Mouse (Mus musculus) CH12.LX (cell line): ENCODE results near the gene C1qtnf9. TPM values are rescaled to one million over a fixed set of nuclear protein-coding genes. Genes with fewer than 3 reads are reported as not detected.

Source experiments
- DNase-seq: peaks from one replicate; pipeline ENCODE4 v3.0.0-alpha.2; 2013; ENCODE audit errors: extremely low read depth
- H3K27ac ChIP-seq: 2 replicates; pipeline ENCODE4 v1.5.1; 2012; ENCODE audit warnings: low read depth, mild to moderate bottlenecking, control low read depth, moderate library complexity; ENCODE audit not compliant: insufficient read depth
- H3K27me3 ChIP-seq: replicated peaks from 2 replicates; pipeline ENCODE3; 2012; ENCODE audit warnings: inconsistent platforms
- H3K36me3 ChIP-seq, 2 experiments: replicated peaks in 1 of 2; 2 replicates each; pipeline versions ENCODE3 to v1.6.1; 2012; ENCODE audit warnings: inconsistent platforms in 1 of 2, low read length in 1 of 2, mild to moderate bottlenecking in 1 of 2, mixed read lengths in 1 of 2, moderate library complexity in 1 of 2; ENCODE audit not compliant: control insufficient read depth in 1 of 2, insufficient read depth in 1 of 2
- H3K4me1 ChIP-seq, 2 experiments: 2 replicates each; pipeline ENCODE4 v1.6.1; 2012; ENCODE audit warnings: inconsistent platforms in 1 of 2, moderate library complexity in 1 of 2; ENCODE audit not compliant: insufficient read depth in 2 of 2, control insufficient read depth in 1 of 2
- H3K4me2 ChIP-seq: 2 replicates; pipeline ENCODE4 v1.6.1; 2012; ENCODE audit warnings: low read depth, mild to moderate bottlenecking, control low read depth; ENCODE audit not compliant: poor library complexity, insufficient read depth, severe bottlenecking
- H3K4me3 ChIP-seq, 3 experiments: fragments of 150-350 bp in 1 of 3; sonication (generic) in 1 of 3; replicated peaks in 1 of 3; 2 replicates each; pipeline versions ENCODE3 to v1.5.1; 2011 to 2012; ENCODE audit warnings: low read depth in 2 of 3, low read length in 2 of 3, mild to moderate bottlenecking in 2 of 3, moderate library complexity in 2 of 3, control low read depth in 1 of 3, improper control_type of control experiment in 1 of 3, inconsistent platforms in 1 of 3, mixed read lengths in 1 of 3; ENCODE audit not compliant: poor library complexity in 1 of 3
- H3K79me2 ChIP-seq: replicated peaks from 2 replicates; pipeline ENCODE4 v1.6.1; 2012; ENCODE audit warnings: mild to moderate bottlenecking, moderate library complexity; ENCODE audit not compliant: control insufficient read depth, poor library complexity, insufficient read depth, severe bottlenecking; ENCODE audit errors: extremely low read depth
- H3K9ac ChIP-seq: 2 replicates; pipeline ENCODE4 v1.6.1; 2012; ENCODE audit warnings: low read depth, mild to moderate bottlenecking, control low read depth, moderate library complexity; ENCODE audit not compliant: insufficient read depth
- H3K9me3 ChIP-seq: replicated peaks from 2 replicates; pipeline ENCODE3; 2012; ENCODE audit warnings: low read length, inconsistent platforms, mixed read lengths
- BHLHE40 ChIP-seq: IDR thresholded peaks from 2 replicates; pipeline ENCODE4 v1.6.1; 2011; ENCODE audit warnings: mild to moderate bottlenecking, low read depth, low read length, improper control_type of control experiment
- CHD1 ChIP-seq: IDR thresholded peaks from 2 replicates; pipeline ENCODE4 v1.6.1; 2012; ENCODE audit warnings: low read depth, low read length, improper control_type of control experiment, inconsistent platforms
- CHD2 ChIP-seq: IDR thresholded peaks from 2 replicates; pipeline ENCODE4 v1.6.1; 2011; ENCODE audit warnings: low read length, improper control_type of control experiment
- E2F4 ChIP-seq: IDR thresholded peaks from 2 replicates; pipeline ENCODE4 v1.6.1; 2011; ENCODE audit warnings: low read depth, low read length, improper control_type of control experiment; ENCODE audit not compliant: insufficient replicate concordance
- EP300 ChIP-seq: IDR thresholded peaks from 2 replicates; pipeline ENCODE4 v1.6.1; 2011; ENCODE audit warnings: low read length, improper control_type of control experiment
- JUN ChIP-seq: IDR thresholded peaks from 2 replicates; pipeline ENCODE4 v1.6.1; 2011; ENCODE audit warnings: low read depth, mild to moderate bottlenecking, low read length, improper control_type of control experiment, moderate library complexity; ENCODE audit not compliant: insufficient read depth
- JUND ChIP-seq: conservative IDR thresholded peaks from 2 replicates; pipeline ENCODE4 v1.6.1; 2011; ENCODE audit warnings: low read depth, low read length, improper control_type of control experiment
- KAT2A ChIP-seq: IDR thresholded peaks from 2 replicates; pipeline ENCODE4 v1.6.1; 2012; ENCODE audit warnings: low read length, improper control_type of control experiment, inconsistent platforms; ENCODE audit not compliant: insufficient replicate concordance
- MAZ ChIP-seq: IDR thresholded peaks from 2 replicates; pipeline ENCODE4 v1.6.1; 2012; ENCODE audit warnings: low read depth, mild to moderate bottlenecking, inconsistent platforms, low read length, improper control_type of control experiment, moderate library complexity
- MEF2A ChIP-seq: IDR thresholded peaks from 2 replicates; pipeline ENCODE4 v1.6.1; 2014; ENCODE audit warnings: low read depth, mild to moderate bottlenecking, inconsistent platforms, low read length, improper control_type of control experiment, borderline replicate concordance
- MYC ChIP-seq: IDR thresholded peaks from 2 replicates; pipeline ENCODE4 v1.6.1; 2011; ENCODE audit warnings: low read depth, mild to moderate bottlenecking, improper control_type of control experiment, low read length
- NELFE ChIP-seq: IDR thresholded peaks from 2 replicates; pipeline ENCODE4 v1.6.1; 2011; ENCODE audit warnings: low read depth, low read length, improper control_type of control experiment
- PAX5 ChIP-seq: IDR thresholded peaks from 2 replicates; pipeline ENCODE4 v1.6.1; 2012; ENCODE audit warnings: low read length, inconsistent platforms, mixed read lengths
- POLR2AphosphoS2 ChIP-seq: IDR thresholded peaks from 2 replicates; pipeline ENCODE4 v1.6.1; 2011; ENCODE audit warnings: low read depth, low read length, improper control_type of control experiment
- RAD21 ChIP-seq: IDR thresholded peaks from 2 replicates; pipeline ENCODE4 v1.6.1; 2011; ENCODE audit warnings: low read depth, mild to moderate bottlenecking, low read length, improper control_type of control experiment, moderate library complexity
- SIN3A ChIP-seq: IDR thresholded peaks from 2 replicates; pipeline ENCODE4 v1.6.1; 2012; ENCODE audit warnings: low read length, improper control_type of control experiment, inconsistent platforms
- TBP ChIP-seq: conservative IDR thresholded peaks from 2 replicates; pipeline ENCODE4 v1.6.1; 2011; ENCODE audit warnings: low read depth, low read length, improper control_type of control experiment
- UBTF ChIP-seq: IDR thresholded peaks from 2 replicates; pipeline ENCODE4 v1.6.1; 2012; ENCODE audit warnings: low read depth, mild to moderate bottlenecking, inconsistent platforms, low read length, improper control_type of control experiment, moderate library complexity
- USF1 ChIP-seq: IDR thresholded peaks from 2 replicates; pipeline ENCODE4 v1.6.1; 2014; ENCODE audit warnings: low read depth, mild to moderate bottlenecking, inconsistent platforms, low read length, improper control_type of control experiment
- USF2 ChIP-seq: conservative IDR thresholded peaks from 2 replicates; pipeline ENCODE4 v1.6.1; 2011; ENCODE audit warnings: low read depth, low read length, improper control_type of control experiment
- ZNF384 ChIP-seq: IDR thresholded peaks from 2 replicates; pipeline ENCODE4 v1.6.1; 2012; ENCODE audit warnings: low read depth, low read length, improper control_type of control experiment, inconsistent platforms
- dilution Hi-C: fragments of 300-500 bp; cut with MboI; formaldehyde crosslinking; loops from 2 replicates; pipeline ENCODE4 v1.14.3; 2020; ENCODE audit warnings: low sequenced_read_pairs; ENCODE audit not compliant: extremely low pct_unique_long_range_greater_than_20kb, extremely low pct_ligation_motif_present
- in situ Hi-C: fragments of 300-500 bp; cut with MboI; formaldehyde crosslinking; loops from 3 replicates; pipeline ENCODE4 v1.14.3; 2019; ENCODE audit warnings: low sequenced_read_pairs, low pct_ligation_motif_present, low pct_unique_long_range_greater_than_20kb, mixed read lengths
- polyA plus RNA-seq: library from polyadenylated mRNA; unstranded; fragments of >175 nt; gene quantifications from 2 replicates; pipeline ENCODE4 v1.2.1, GENCODE M21; 2012; ENCODE audit warnings: low read depth; ENCODE audit not compliant: insufficient read length
- total RNA-seq, 2 experiments: library from RNA; depleted of rRNA; stranded (reverse); fragments of 300-350 nt in 1 of 2; fragments of >200 nt in 1 of 2; gene quantifications; 2 replicates each; pipeline ENCODE4 v1.2.3; 2012 to 2014

The C1qtnf9 gene
- total and polyA plus RNA-seq, 3 experiments, result 0.20 TPM; not detected in 2

DNA sequence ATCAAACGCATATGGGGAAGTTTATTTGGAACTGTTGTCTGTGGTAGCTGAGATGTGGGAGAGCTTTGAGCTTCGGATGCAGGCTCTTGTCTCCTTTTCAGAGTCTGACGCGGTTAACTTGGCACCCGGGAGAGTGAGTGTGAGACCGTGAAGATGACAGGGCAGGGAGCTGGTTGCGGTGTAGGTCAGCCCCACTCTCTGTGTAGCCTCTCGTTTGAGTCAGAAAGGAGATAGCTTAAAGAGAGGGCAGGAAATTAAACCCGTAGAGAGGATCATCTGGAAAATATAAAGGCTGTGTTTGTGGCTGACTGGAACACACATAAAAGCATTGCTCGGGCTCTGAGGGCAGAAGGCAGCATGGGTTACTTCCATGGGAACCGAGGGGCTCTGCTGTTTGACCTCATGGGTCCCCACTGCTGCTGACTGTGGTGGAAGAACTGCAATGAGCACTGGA lies 39.0 kb downstream of the C1qtnf9 start:
- TF ChIP-seq TBP, result no peak
- no peak for TF ChIP-seq BHLHE40
- TF ChIP-seq CHD2, result no peak
- no peak for TF ChIP-seq PAX5
- no peak for TF ChIP-seq MYC
- TF ChIP-seq CHD1, result no peak
- Histone ChIP-seq H3K9me3 (no peaks in the 10 kb centered on the region), H3K4me1 (peaks cover 0 to 33% of the 10 kb centered on the region in 2 experiments; a peak in 2 of 4 replicates), H3K4me3 (no peak overlapping the region), H3K4me2 (no peak overlapping the region), H3K36me3 (peaks cover 38 to 88% of the 10 kb centered on the region in 2 experiments), H3K27me3 (no peaks in the 10 kb centered on the region), H3K79me2 (no peaks in the 10 kb centered on the region), H3K9ac (no peak overlapping the region), H3K27ac (no peak overlapping the region)
- dilution Hi-C loops, result no loop called here
- in situ Hi-C loops, result no loop called here
- no peak for DNase-seq

GRCm38 (mm10) chr14:60809881-60810280 lies 41.9 kb downstream of the C1qtnf9 start:
- Histone ChIP-seq H3K36me3 (peaks cover 41 to 90% of the 10 kb centered on the region in 2 experiments), H3K4me3 (no peak overlapping the region), H3K4me2 (no peak overlapping the region), H3K9me3 (no peaks in the 10 kb centered on the region), H3K4me1 (peaks cover 0 to 30% of the 10 kb centered on the region in 2 experiments; a peak in 2 of 4 replicates), H3K27ac (no peak overlapping the region), H3K27me3 (no peaks in the 10 kb centered on the region), H3K79me2 (no peaks in the 10 kb centered on the region), H3K9ac (no peak overlapping the region)
- in situ Hi-C loops, result no loop called here
- dilution Hi-C loops, result no loop called here
- no peak for DNase-seq
- TF ChIP-seq NELFE (no peak), POLR2AphosphoS2 (no peak), TBP (no peak), MAZ (no peak), MEF2A (no peak), USF1 (no peak), PAX5 (no peak), E2F4 (no peak), UBTF (no peak), JUN (no peak), BHLHE40 (no peak), CHD1 (no peak), JUND (no peak), ZNF384 (no peak), MYC (no peak), EP300 (no peak), KAT2A (no peak), RAD21 (no peak), SIN3A (no peak), USF2 (no peak)
- TF ChIP-seq, all 38 proteins: peak for 0
